ENCODE assay signal across 8 mouse cellular contexts in genomic region chr17:86918786-86919185, GRCm38 (mm10). TPM values are rescaled to one million over a fixed set of nuclear protein-coding genes. Genes with fewer than 3 reads are reported as not detected.
DNase-seq lines count a peak whose midpoint lies in the region; ATAC-seq and TF ChIP-seq lines count a peak whose summit lies in the region.

No protein-coding gene starts in this region.

- H3K9me3 ChIP-seq in kidney, postnatal 0 days (replicated peaks; ENCODE audit: low read length), result no peaks in the 10 kb centered on the region
- no peaks in the 10 kb centered on the region for H3K9me3 ChIP-seq in kidney, embryonic 14.5 days (ENCODE audit: control insufficient read depth, low read length)
- no peaks in the 10 kb centered on the region for H3K9me3 ChIP-seq in forebrain, embryonic 11.5 days (ENCODE audit: control insufficient read depth, low read length)

- H3K36me3 ChIP-seq in kidney, postnatal 0 days (ENCODE audit: insufficient read depth, low read length), result no peaks in the 10 kb centered on the region
- H3K36me3 ChIP-seq in kidney, embryonic 14.5 days (ENCODE audit: control insufficient read depth, insufficient read depth, low read length), result no peaks in the 10 kb centered on the region
- H3K36me3 ChIP-seq in forebrain, embryonic 11.5 days (ENCODE audit: control insufficient read depth, insufficient read depth, low read length), result no peaks in the 10 kb centered on the region

- no peaks in the 10 kb centered on the region for H3K4me1 ChIP-seq in kidney, postnatal 0 days (replicated peaks; ENCODE audit: insufficient read depth, low read length)
- H3K4me1 ChIP-seq in kidney, embryonic 14.5 days (ENCODE audit: control insufficient read depth, insufficient read depth, low read length), result no peaks in the 10 kb centered on the region
- H3K4me1 ChIP-seq in forebrain, embryonic 11.5 days (replicated peaks; ENCODE audit: control insufficient read depth, insufficient read depth, low read length), result no peaks in the 10 kb centered on the region

- H3K4me2 ChIP-seq in kidney, postnatal 0 days (ENCODE audit: low read length), result no peak overlapping the region
- H3K4me2 ChIP-seq in kidney, embryonic 14.5 days (replicated peaks; ENCODE audit: low read depth, low read length), result no peak overlapping the region
- H3K4me2 ChIP-seq in forebrain, embryonic 11.5 days (ENCODE audit: low read depth, low read length, severe bottlenecking), result no peak overlapping the region

- peak; percentile 31 for DNase-seq in kidney, postnatal 0 days (ENCODE audit: low spot score)
- peak; percentile 62 for DNase-seq in NIH3T3 (ENCODE audit: low read depth)
- DNase-seq in gastrocnemius, postnatal 14 days, result peak; percentile 44
- peak; percentile 61 for DNase-seq in skeletal muscle tissue, adult 2 months (ENCODE audit: low read depth, low spot score)
- no peak for DNase-seq in forebrain, embryonic 11.5 days (ENCODE audit: low spot score)
- no peak for DNase-seq in urinary bladder, adult 18-20 months (ENCODE audit: low spot score in 2 of 2)
- no peak for DNase-seq in layer of hippocampus, adult 8-10 months (ENCODE audit: low spot score in 2 of 2)

- H3K27me3 ChIP-seq in kidney, postnatal 0 days (ENCODE audit: insufficient read depth, low read length), result no peaks in the 10 kb centered on the region
- no peaks in the 10 kb centered on the region for H3K27me3 ChIP-seq in kidney, embryonic 14.5 days (ENCODE audit: control insufficient read depth, insufficient read depth, low read length)
- H3K27me3 ChIP-seq in forebrain, embryonic 11.5 days (ENCODE audit: control insufficient read depth, insufficient read depth, low read length), result no peaks in the 10 kb centered on the region

- peak; percentile 74 for TF ChIP-seq CTCF in kidney, postnatal 0 days (IDR thresholded peaks at IDR 0.05; ENCODE audit: low read depth)

- no peak overlapping the region for H3K4me3 ChIP-seq in kidney, postnatal 0 days (replicated peaks; ENCODE audit: low read depth, low read length)
- no peak overlapping the region for H3K4me3 ChIP-seq in kidney, embryonic 14.5 days (ENCODE audit: low read length)
- H3K4me3 ChIP-seq in forebrain, embryonic 11.5 days (ENCODE audit: low read depth, low read length), result no peak overlapping the region

- H3K27ac ChIP-seq in kidney, postnatal 0 days, result no peak overlapping the region
- no peak overlapping the region for H3K27ac ChIP-seq in kidney, embryonic 14.5 days (ENCODE audit: low read depth, low read length)
- no peak overlapping the region for H3K27ac ChIP-seq in forebrain, embryonic 11.5 days (ENCODE audit: low read depth, low read length)

- no peak overlapping the region for H3K9ac ChIP-seq in kidney, postnatal 0 days (ENCODE audit: low read depth, low read length)
- H3K9ac ChIP-seq in kidney, embryonic 14.5 days (ENCODE audit: low read depth, low read length), result no peak overlapping the region; the same call in 1 of the 2 replicates
- no peak overlapping the region for H3K9ac ChIP-seq in forebrain, embryonic 11.5 days (ENCODE audit: low read length)

- intact Hi-C loops in gastrocnemius, postnatal 14 days (cut with DNase I; ENCODE audit: low total_unique reads), result loop anchor here (5.0 kb wide), 1 partner anchor 124 kb away; no protein-coding TSS in a partner anchor

- no peak for ATAC-seq in kidney, postnatal 0 days (replicated peaks; ENCODE audit: low FRiP score, low read depth)
- no peak for ATAC-seq in kidney, embryonic 14.5 days (ENCODE audit: low FRiP score, low TSS enrichment)
- no peak for ATAC-seq in forebrain, embryonic 11.5 days (replicated peaks; ENCODE audit: low FRiP score)

- WGBS in kidney, postnatal 0 days, result 72% methylated on average over 6 of the region's 6 CpGs
- 71% methylated on average over 6 of the region's 6 CpGs for WGBS in kidney, embryonic 14.5 days
- WGBS in forebrain, embryonic 11.5 days, result 75% methylated on average over 6 of the region's 6 CpGs

RNA-seq across cellular contexts. Expression of gene Tmem247, which starts 1.6 kb away (rescaled TPM):
- polyA plus RNA-seq in kidney, postnatal 0 days (2015; fragmentation: Nextera tagmentation; extraction: Ambion mirVana), result not detected in 2 replicates
- not detected in 2 replicates for polyA plus RNA-seq in kidney, embryonic 14.5 days (2014; fragmentation: Nextera tagmentation; extraction: Ambion mirVana)
- total RNA-seq in gastrocnemius, postnatal 14 days (2021), result not detected
- not detected in 2 replicates for polyA plus RNA-seq in forebrain, embryonic 11.5 days (2014; fragmentation: Nextera tagmentation; extraction: Ambion mirVana)
- total RNA-seq in layer of hippocampus, adult 8-10 months (2022), result not detected

RNA-seq across cellular contexts. Expression of gene Atp6v1e2, which starts 28.9 kb away (rescaled TPM):
- polyA plus RNA-seq in kidney, postnatal 0 days (2015; fragmentation: Nextera tagmentation; extraction: Ambion mirVana), result 0.14 TPM in 1 of 2 replicates, not detected in the other
- polyA plus RNA-seq in kidney, embryonic 14.5 days (2014; fragmentation: Nextera tagmentation; extraction: Ambion mirVana), result not detected in 2 replicates
- total RNA-seq in gastrocnemius, postnatal 14 days (2021), result not detected
- not detected in 2 replicates for polyA plus RNA-seq in forebrain, embryonic 11.5 days (2014; fragmentation: Nextera tagmentation; extraction: Ambion mirVana)
- total RNA-seq in layer of hippocampus, adult 8-10 months (2022), result not detected

RNA-seq across cellular contexts. Expression of gene Rhoq, which starts 44.1 kb away (rescaled TPM):
- polyA plus RNA-seq in kidney, postnatal 0 days (2015; fragmentation: Nextera tagmentation; extraction: Ambion mirVana), result 12.7 and 13.0 TPM in 2 replicates
- polyA plus RNA-seq in kidney, embryonic 14.5 days (2014; fragmentation: Nextera tagmentation; extraction: Ambion mirVana), result 19.5 and 22.4 TPM in 2 replicates
- total RNA-seq in gastrocnemius, postnatal 14 days (2021), result 100 to 1,000 TPM; 164 to 165 TPM
- 11.5 TPM in 2 replicates for polyA plus RNA-seq in forebrain, embryonic 11.5 days (2014; fragmentation: Nextera tagmentation; extraction: Ambion mirVana)
- total RNA-seq in layer of hippocampus, adult 8-10 months (2022), result 10 to 100 TPM; 35.5 to 44.8 (median 42.0) TPM

Comparison
In these comparisons a context has a peak if more than half of its experiments do, and no peak if none do; other contexts are left out.
1. DNase-seq: peak in kidney, postnatal 0 days (single experiment), NIH3T3 (single experiment), gastrocnemius, postnatal 14 days (single experiment) and skeletal muscle tissue, adult 2 months (single experiment); none in forebrain, embryonic 11.5 days (single experiment), urinary bladder, adult 18-20 months (0 of 2) and layer of hippocampus, adult 8-10 months (0 of 2).